Mouse (Mus musculus) embryonic facial prominence, embryonic 10.5 days (tissue): Measurements from ENCODE around the gene Pde4d. TPM values are rescaled to one million over a fixed set of nuclear protein-coding genes. Genes with fewer than 3 reads are reported as not detected.

Experiments used
- DNase-seq: peaks from one replicate; pipeline ENCODE4 v3.0.0-alpha.2; 2017; ENCODE audit warnings: low spot score
- H3K27ac ChIP-seq: fragments of 300-500 bp; sonication (generic); replicated peaks from 2 replicates; pipeline ENCODE4 v1.5.1; 2016; ENCODE audit warnings: mild to moderate bottlenecking
- H3K27me3 ChIP-seq: fragments of 300-500 bp; sonication (generic); replicated peaks from 2 replicates; pipeline ENCODE4 v1.6.1; 2016; ENCODE audit warnings: low read depth, mild to moderate bottlenecking; ENCODE audit not compliant: poor library complexity, severe bottlenecking
- H3K36me3 ChIP-seq: fragments of 300-500 bp; sonication (generic); replicated peaks from 2 replicates; pipeline ENCODE4 v1.6.1; 2016; ENCODE audit warnings: mild to moderate bottlenecking, moderate library complexity
- H3K4me1 ChIP-seq: fragments of 300-500 bp; sonication (generic); 2 replicates; pipeline ENCODE4 v1.6.1; 2016
- H3K4me3 ChIP-seq: fragments of 300-500 bp; sonication (generic); 2 replicates; pipeline ENCODE4 v1.5.1; 2016; ENCODE audit warnings: mild to moderate bottlenecking, moderate library complexity
- H3K9me3 ChIP-seq: fragments of 300-500 bp; sonication (generic); 2 replicates; pipeline ENCODE4 v1.6.1; 2016; ENCODE audit warnings: mild to moderate bottlenecking
- WGBS: fragments of 180-500 bp; shearing (Covaris S2); methylation state at CpG from one replicate; pipeline ENCODE4 v1.1.7; 2016; 5-methylcytosine and 5-hydroxymethylcytosine counted together
- polyA plus RNA-seq: library from polyadenylated mRNA; unstranded; fragments of >200 nt; fragmentation: Nextera tagmentation; extraction: Ambion mirVana; gene quantifications from 2 replicates; pipeline ENCODE4 v1.2.1, GENCODE M21; 2016

The Pde4d gene
- polyA plus RNA-seq, 1 experiment from 2014 or later, result 19.7 TPM

- 66% methylated on average over 10 of the region's 10 CpGs for WGBS
- H3K4me3 ChIP-seq, result no peak overlapping the region
- peaks cover 26% of the 10 kb centered on the region for H3K4me1 ChIP-seq
- no peak overlapping the region for H3K27ac ChIP-seq
- no peak for DNase-seq
- H3K27me3 ChIP-seq, result no peaks in the 10 kb centered on the region
- H3K9me3 ChIP-seq, result no peaks in the 10 kb centered on the region
- no peaks in the 10 kb centered on the region for H3K36me3 ChIP-seq
Measured at GRCm38 (mm10) chr13:109664956-109665802, 1215.4 kb downstream of the Pde4d start.

DNA sequence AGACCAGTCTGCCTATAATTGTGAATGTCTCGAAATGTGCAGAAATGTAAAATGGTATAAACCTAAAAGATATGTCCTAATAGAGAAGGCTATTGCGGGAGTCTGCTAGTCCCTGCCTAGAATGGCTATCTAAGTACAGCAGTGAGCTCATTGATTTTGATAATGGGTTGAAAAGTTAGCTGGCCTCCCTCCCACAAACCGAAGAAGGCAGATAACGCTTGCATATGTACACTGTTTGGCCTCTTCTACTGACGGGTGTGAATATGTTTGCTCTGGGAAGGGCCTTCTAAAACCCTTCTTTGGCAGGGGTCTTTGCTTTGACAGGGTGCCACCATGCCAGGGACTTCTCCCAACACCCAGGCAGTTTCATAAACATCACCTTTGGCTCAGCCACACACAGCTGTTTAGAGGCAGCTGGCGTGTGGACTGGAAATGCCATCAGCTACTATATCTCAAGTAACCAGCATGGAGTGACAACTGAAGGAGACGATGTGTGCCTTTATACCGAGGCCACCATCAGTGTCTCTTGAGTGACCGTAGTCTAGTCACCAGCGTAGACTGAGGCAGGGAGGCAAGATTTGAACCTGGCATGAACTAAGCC, 1216.2 kb downstream of the Pde4d start:
- H3K27me3 ChIP-seq, result no peaks in the 10 kb centered on the region
- DNase-seq, result no peak
- no peaks in the 10 kb centered on the region for H3K9me3 ChIP-seq
- H3K36me3 ChIP-seq, result no peaks in the 10 kb centered on the region
- WGBS, result 92% methylated on average over 10 of the region's 10 CpGs
- H3K4me1 ChIP-seq, result peaks cover 33% of the 10 kb centered on the region
- H3K4me3 ChIP-seq, result no peak overlapping the region
- H3K27ac ChIP-seq, result no peak overlapping the region

DNA sequence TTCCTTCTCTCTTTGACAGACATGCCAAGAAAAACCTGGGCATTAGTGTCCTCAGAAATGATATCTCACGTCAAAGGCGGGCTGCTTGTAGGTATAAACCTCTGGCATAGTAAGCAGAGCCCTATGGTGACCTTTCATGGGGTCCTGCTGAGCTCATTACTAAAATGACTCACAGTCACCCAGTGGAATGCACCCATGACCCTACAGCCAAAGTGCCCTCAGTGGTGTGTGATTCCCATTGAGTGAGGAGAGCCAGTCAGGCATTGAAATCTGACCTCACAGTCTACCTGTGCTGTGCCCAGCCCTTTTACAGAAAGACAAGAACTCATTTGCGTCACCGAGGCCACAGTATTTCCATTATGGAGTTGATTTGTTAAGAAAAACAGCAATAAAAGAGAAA, 1220.2 kb downstream of the Pde4d start:
- Histone ChIP-seq H3K4me3 (no peak overlapping the region), H3K9me3 (no peaks in the 10 kb centered on the region), H3K4me1 (peaks cover 30% of the 10 kb centered on the region), H3K27ac (no peak overlapping the region), H3K36me3 (no peaks in the 10 kb centered on the region), H3K27me3 (no peaks in the 10 kb centered on the region)
- WGBS, result 73% methylated on average over 4 of the region's 4 CpGs
- DNase-seq, result no peak

- no peak overlapping the region for H3K4me3 ChIP-seq
- no peaks in the 10 kb centered on the region for H3K36me3 ChIP-seq
- H3K9me3 ChIP-seq, result no peaks in the 10 kb centered on the region
- peaks cover 23% of the 10 kb centered on the region for H3K4me1 ChIP-seq
- DNase-seq, result no peak
- H3K27me3 ChIP-seq, result no peaks in the 10 kb centered on the region
- no peak overlapping the region for H3K27ac ChIP-seq
- 56% methylated on average over 8 of the region's 8 CpGs for WGBS
Measured at GRCm38 (mm10) chr13:109671589-109672347, 1222.0 kb downstream of the Pde4d start.

DNA sequence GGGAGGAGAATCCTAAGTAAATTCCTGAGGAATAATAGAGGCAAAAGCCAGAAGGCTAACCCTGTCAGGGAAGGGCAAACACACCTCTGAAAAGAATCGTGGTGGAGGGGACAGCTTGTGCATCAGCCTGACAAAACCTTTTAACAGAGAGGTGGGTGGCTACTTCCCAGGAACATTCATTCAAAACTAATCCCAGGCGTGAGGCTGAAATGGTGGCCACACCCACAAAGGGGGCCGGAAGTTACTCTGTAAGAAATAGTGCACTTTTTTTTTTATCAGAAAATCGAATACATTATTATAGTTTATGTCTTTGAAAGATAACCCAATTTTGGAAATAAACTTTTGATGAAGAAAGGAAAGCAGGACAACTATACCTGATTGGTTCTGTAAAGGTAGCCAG, 1227.3 kb downstream of the Pde4d start:
- Histone ChIP-seq H3K9me3 (no peaks in the 10 kb centered on the region), H3K36me3 (no peaks in the 10 kb centered on the region), H3K4me1 (0 out of 2 replicates have a peak, but pooled peaks cover 4% of the 10 kb centered on the region), H3K27me3 (no peaks in the 10 kb centered on the region), H3K4me3 (no peak overlapping the region), H3K27ac (no peak overlapping the region)
- no peak for DNase-seq
- WGBS, result 63% methylated on average over 4 of the region's 4 CpGs

DNA sequence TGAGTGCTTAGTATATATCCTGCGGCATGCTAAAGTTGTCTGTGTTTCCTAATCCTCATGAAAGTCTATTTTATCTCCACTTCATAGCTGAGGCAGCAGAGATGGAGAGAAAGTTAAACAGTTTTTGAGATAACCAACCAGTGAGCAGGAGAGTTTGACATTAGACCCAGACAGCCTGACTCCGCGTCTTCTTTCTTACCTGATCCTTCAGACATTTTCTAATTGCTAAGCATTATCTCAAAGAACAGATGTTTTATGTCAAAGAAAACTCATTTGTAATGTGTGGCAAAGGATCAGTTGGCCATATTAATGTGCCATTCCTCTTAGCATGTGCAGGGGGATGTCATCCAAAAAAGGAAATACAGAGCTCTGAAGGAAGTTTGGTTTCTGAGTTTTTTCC, 1227.9 kb downstream of the Pde4d start:
- 89% methylated on average over 3 of the region's 3 CpGs for WGBS
- no peak for DNase-seq
- no peak overlapping the region for H3K27ac ChIP-seq
- no peak overlapping the region for H3K4me3 ChIP-seq
- 0 out of 2 replicates have a peak, but pooled peaks cover 4% of the 10 kb centered on the region for H3K4me1 ChIP-seq
- no peaks in the 10 kb centered on the region for H3K36me3 ChIP-seq
- H3K9me3 ChIP-seq, result no peaks in the 10 kb centered on the region
- H3K27me3 ChIP-seq, result no peaks in the 10 kb centered on the region

DNA sequence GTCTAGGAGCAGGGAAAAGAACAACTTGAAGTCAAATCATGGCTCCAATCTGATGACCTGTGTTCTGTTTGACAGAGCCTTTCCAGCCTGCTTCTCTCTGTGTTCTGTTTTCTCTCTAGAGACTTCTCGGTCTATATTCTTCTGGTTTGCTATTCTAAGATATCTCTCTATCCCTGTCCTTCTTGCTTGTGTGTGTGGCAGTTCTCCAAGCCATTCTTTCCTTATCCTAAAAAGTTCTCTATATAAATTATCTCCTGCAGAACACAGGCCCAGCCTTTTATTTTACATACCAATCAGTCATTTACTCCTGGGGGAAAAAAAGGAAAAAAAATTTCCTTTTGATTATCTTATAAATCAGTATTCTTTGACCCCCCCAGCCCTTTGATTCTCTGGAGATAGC, 1229.2 kb downstream of the Pde4d start:
- no peak for DNase-seq
- Histone ChIP-seq H3K27me3 (no peaks in the 10 kb centered on the region), H3K27ac (no peak overlapping the region), H3K9me3 (no peaks in the 10 kb centered on the region), H3K4me3 (no peak overlapping the region), H3K4me1 (peaks cover 6% of the 10 kb centered on the region; the same call in 1 of the 2 replicates), H3K36me3 (no peaks in the 10 kb centered on the region)
- WGBS, result 94% methylated on average over 1 of the region's 1 CpGs

DNA sequence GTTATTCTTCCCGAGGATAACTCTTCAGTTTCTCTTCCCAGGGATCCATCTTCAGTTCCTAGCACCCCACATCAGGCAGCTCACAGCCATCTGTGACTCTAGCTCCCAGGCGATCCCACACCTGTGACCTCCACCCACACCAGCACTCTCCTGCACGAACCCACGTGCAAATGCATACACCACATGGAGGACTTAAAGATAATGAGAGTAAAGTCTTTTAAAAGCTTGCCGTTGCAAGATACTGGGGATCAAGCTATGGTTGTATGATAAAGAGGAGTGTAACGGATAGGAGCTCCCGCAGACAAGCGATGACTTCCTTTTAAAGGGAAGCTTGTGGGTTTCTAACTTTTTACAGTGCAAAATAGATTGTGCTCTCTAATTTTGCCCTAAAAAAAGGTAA, 1230.5 kb downstream of the Pde4d start:
- 87% methylated on average over 8 of the region's 8 CpGs for WGBS

GRCm38 (mm10) chr13:109681699-109682293, 1232.0 kb downstream of the Pde4d start:
- Histone ChIP-seq H3K9me3 (no peaks in the 10 kb centered on the region), H3K4me3 (no peak overlapping the region), H3K36me3 (no peaks in the 10 kb centered on the region), H3K4me1 (peaks cover 25% of the 10 kb centered on the region), H3K27me3 (no peaks in the 10 kb centered on the region), H3K27ac (no peak overlapping the region)
- WGBS, result 87% methylated on average over 4 of the region's 4 CpGs
- no peak for DNase-seq

More for the DNA sequence above, 1230.5 kb downstream of the Pde4d start:
- H3K27me3 ChIP-seq, result no peaks in the 10 kb centered on the region
- no peak for DNase-seq
- no peak overlapping the region for H3K27ac ChIP-seq
- no peaks in the 10 kb centered on the region for H3K36me3 ChIP-seq
- H3K9me3 ChIP-seq, result no peaks in the 10 kb centered on the region
- H3K4me3 ChIP-seq, result no peak overlapping the region
- H3K4me1 ChIP-seq, result peaks cover 14% of the 10 kb centered on the region

- no peak overlapping the region for H3K27ac ChIP-seq
- WGBS, result 72% methylated on average over 10 of the region's 10 CpGs
- DNase-seq, result no peak
- no peaks in the 10 kb centered on the region for H3K36me3 ChIP-seq
- H3K27me3 ChIP-seq, result no peaks in the 10 kb centered on the region
- H3K4me1 ChIP-seq, result peaks cover 22% of the 10 kb centered on the region
- no peak overlapping the region for H3K4me3 ChIP-seq
- no peaks in the 10 kb centered on the region for H3K9me3 ChIP-seq
Measured at GRCm38 (mm10) chr13:109683001-109683400, 1233.3 kb downstream of the Pde4d start.

- no peaks in the 10 kb centered on the region for H3K9me3 ChIP-seq
- H3K4me3 ChIP-seq, result peak overlapping the region; percentile 64
- no peaks in the 10 kb centered on the region for H3K27me3 ChIP-seq
- peaks cover 22% of the 10 kb centered on the region for H3K4me1 ChIP-seq
- WGBS, result 26% methylated on average over 3 of the region's 3 CpGs
- DNase-seq, result no peak
- H3K36me3 ChIP-seq, result no peaks in the 10 kb centered on the region
- H3K27ac ChIP-seq, result no peak overlapping the region
Measured at GRCm38 (mm10) chr13:109684985-109685295, 1235.2 kb downstream of the Pde4d start.

GRCm38 (mm10) chr13:109685296-109686115, 1235.8 kb downstream of the Pde4d start:
- H3K36me3 ChIP-seq, result no peaks in the 10 kb centered on the region
- peak overlapping the region; percentile 64 for H3K4me3 ChIP-seq
- no peaks in the 10 kb centered on the region for H3K27me3 ChIP-seq
- H3K9me3 ChIP-seq, result no peaks in the 10 kb centered on the region
- peak; percentile 57 for DNase-seq
- H3K27ac ChIP-seq, result peak overlapping the region; percentile 77
- under 1% methylated on average over 29 of the region's 29 CpGs for WGBS
- peaks cover 22% of the 10 kb centered on the region for H3K4me1 ChIP-seq
